Mouse (Mus musculus): ENCODE measurements around the gene Lmln. TPM values are rescaled to one million over a fixed set of nuclear protein-coding genes. Genes with fewer than 3 reads are reported as not detected.

Gene Lmln
- polyA plus RNA-seq, 1 experiment from 2014 or later: 4.0 TPM

GRCm38 (mm10) chr16:33024456-33025104, 37.7 kb upstream of the Lmln start:
- no peak overlapping the region for H3K27ac ChIP-seq (ENCODE audit: low read length)

GRCm38 (mm10) chr16:33026357-33026756, 36.0 kb upstream of the Lmln start:
- no peak overlapping the region for H3K9ac ChIP-seq (ENCODE audit: low read length)
- H3K27ac ChIP-seq (ENCODE audit: low read length): no peak overlapping the region
- H3K36me3 ChIP-seq (ENCODE audit: control insufficient read depth, insufficient read depth, low read length): no peaks in the 10 kb centered on the region
- no peaks in the 10 kb centered on the region for H3K4me1 ChIP-seq (replicated peaks; ENCODE audit: control insufficient read depth, insufficient read depth, low read length)
- H3K4me3 ChIP-seq (ENCODE audit: low read length): no peak overlapping the region
- no peak for ATAC-seq (ENCODE audit: low read depth)
- no peak overlapping the region for H3K4me2 ChIP-seq (ENCODE audit: low read depth, low read length)
- no peaks in the 10 kb centered on the region for H3K9me3 ChIP-seq (ENCODE audit: control insufficient read depth, low read length)
- H3K27me3 ChIP-seq (ENCODE audit: control insufficient read depth, insufficient read depth, low read depth, low read length): no peaks in the 10 kb centered on the region
- 76% methylated on average over 7 of the region's 7 CpGs for WGBS

More at GRCm38 (mm10) chr16:33024456-33025104, 37.7 kb upstream of the Lmln start:
- Histone ChIP-seq H3K4me1 (replicated peaks; ENCODE audit: control insufficient read depth, insufficient read depth, low read length) (0 out of 2 replicates have a peak, but pooled peaks cover 3% of the 10 kb centered on the region), H3K27me3 (ENCODE audit: control insufficient read depth, insufficient read depth, low read depth, low read length) (no peaks in the 10 kb centered on the region), H3K4me3 (ENCODE audit: low read length) (no peak overlapping the region), H3K9ac (ENCODE audit: low read length) (no peak overlapping the region), H3K9me3 (ENCODE audit: control insufficient read depth, low read length) (no peaks in the 10 kb centered on the region), H3K4me2 (ENCODE audit: low read depth, low read length) (no peak overlapping the region), H3K36me3 (ENCODE audit: control insufficient read depth, insufficient read depth, low read length) (no peaks in the 10 kb centered on the region)
- WGBS: 53% methylated on average over 8 of the region's 8 CpGs
- peak; percentile 68 for ATAC-seq (ENCODE audit: low read depth)

- Histone ChIP-seq H3K4me2 (ENCODE audit: low read depth, low read length) (no peak overlapping the region), H3K36me3 (ENCODE audit: control insufficient read depth, insufficient read depth, low read length) (no peaks in the 10 kb centered on the region), H3K9ac (ENCODE audit: low read length) (no peak overlapping the region), H3K9me3 (ENCODE audit: control insufficient read depth, low read length) (no peaks in the 10 kb centered on the region), H3K27me3 (ENCODE audit: control insufficient read depth, insufficient read depth, low read depth, low read length) (no peaks in the 10 kb centered on the region), H3K4me1 (replicated peaks; ENCODE audit: control insufficient read depth, insufficient read depth, low read length) (0 out of 2 replicates have a peak, but pooled peaks cover 2% of the 10 kb centered on the region), H3K4me3 (ENCODE audit: low read length) (no peak overlapping the region), H3K27ac (ENCODE audit: low read length) (no peak overlapping the region)
- 38% methylated on average over 4 of the region's 4 CpGs for WGBS
- peak; percentile 70; the same call in 1 of the 2 replicates for ATAC-seq (ENCODE audit: low read depth)
These were observed 26.3 kb upstream of the Lmln start for GRCm38 (mm10) chr16:33036006-33036405.

- H3K9me3 ChIP-seq (ENCODE audit: control insufficient read depth, low read length): no peaks in the 10 kb centered on the region
- H3K36me3 ChIP-seq (ENCODE audit: control insufficient read depth, insufficient read depth, low read length): no peaks in the 10 kb centered on the region
- WGBS: 67% methylated on average over 1 of the region's 1 CpGs
- H3K4me1 ChIP-seq (replicated peaks; ENCODE audit: control insufficient read depth, insufficient read depth, low read length): 0 out of 2 replicates have a peak, but pooled peaks cover 2% of the 10 kb centered on the region
- no peak overlapping the region for H3K9ac ChIP-seq (ENCODE audit: low read length)
- no peak for ATAC-seq (ENCODE audit: low read depth)
- no peak overlapping the region for H3K4me2 ChIP-seq (ENCODE audit: low read depth, low read length)
- no peak overlapping the region for H3K27ac ChIP-seq (ENCODE audit: low read length)
- no peaks in the 10 kb centered on the region for H3K27me3 ChIP-seq (ENCODE audit: control insufficient read depth, insufficient read depth, low read depth, low read length)
- no peak overlapping the region for H3K4me3 ChIP-seq (ENCODE audit: low read length)
These were observed 19.6 kb upstream of the Lmln start for GRCm38 (mm10) chr16:33042682-33043081.

GRCm38 (mm10) chr16:33043268-33043667, 19.1 kb upstream of the Lmln start:
- no peak overlapping the region for H3K4me3 ChIP-seq (ENCODE audit: low read length)
- no peak overlapping the region for H3K4me2 ChIP-seq (ENCODE audit: low read depth, low read length)
- H3K9me3 ChIP-seq (ENCODE audit: control insufficient read depth, low read length): no peaks in the 10 kb centered on the region
- peak; percentile 47; the same call in 1 of the 2 replicates for ATAC-seq (ENCODE audit: low read depth)
- 62% methylated on average over 2 of the region's 2 CpGs for WGBS
- H3K9ac ChIP-seq (ENCODE audit: low read length): no peak overlapping the region
- H3K27me3 ChIP-seq (ENCODE audit: control insufficient read depth, insufficient read depth, low read depth, low read length): no peaks in the 10 kb centered on the region
- no peak overlapping the region for H3K27ac ChIP-seq (ENCODE audit: low read length)
- H3K4me1 ChIP-seq (replicated peaks; ENCODE audit: control insufficient read depth, insufficient read depth, low read length): 0 out of 2 replicates have a peak, but pooled peaks cover 2% of the 10 kb centered on the region
- H3K36me3 ChIP-seq (ENCODE audit: control insufficient read depth, insufficient read depth, low read length): no peaks in the 10 kb centered on the region

- no peak for ATAC-seq (ENCODE audit: low read depth)
- Histone ChIP-seq H3K9ac (ENCODE audit: low read length) (no peak overlapping the region), H3K4me1 (replicated peaks; ENCODE audit: control insufficient read depth, insufficient read depth, low read length) (no peaks in the 10 kb centered on the region), H3K36me3 (ENCODE audit: control insufficient read depth, insufficient read depth, low read length) (no peaks in the 10 kb centered on the region), H3K4me2 (ENCODE audit: low read depth, low read length) (no peak overlapping the region), H3K27ac (ENCODE audit: low read length) (no peak overlapping the region), H3K4me3 (ENCODE audit: low read length) (no peak overlapping the region), H3K9me3 (ENCODE audit: control insufficient read depth, low read length) (no peaks in the 10 kb centered on the region), H3K27me3 (ENCODE audit: control insufficient read depth, insufficient read depth, low read depth, low read length) (no peaks in the 10 kb centered on the region)
- WGBS: 90% methylated on average over 1 of the region's 1 CpGs
These were observed 14.3 kb upstream of the Lmln start for GRCm38 (mm10) chr16:33048004-33048403.

- Histone ChIP-seq H3K27ac (ENCODE audit: low read length) (no peak overlapping the region), H3K4me1 (replicated peaks; ENCODE audit: control insufficient read depth, insufficient read depth, low read length) (no peaks in the 10 kb centered on the region), H3K9me3 (ENCODE audit: control insufficient read depth, low read length) (no peaks in the 10 kb centered on the region), H3K27me3 (ENCODE audit: control insufficient read depth, insufficient read depth, low read depth, low read length) (no peaks in the 10 kb centered on the region), H3K4me3 (ENCODE audit: low read length) (no peak overlapping the region), H3K9ac (ENCODE audit: low read length) (no peak overlapping the region), H3K36me3 (ENCODE audit: control insufficient read depth, insufficient read depth, low read length) (no peaks in the 10 kb centered on the region), H3K4me2 (ENCODE audit: low read depth, low read length) (no peak overlapping the region)
- ATAC-seq (ENCODE audit: low read depth): no peak
- WGBS: 71% methylated on average over 2 of the region's 2 CpGs
These were observed 13.6 kb upstream of the Lmln start for GRCm38 (mm10) chr16:33048686-33049085.

- 89% methylated on average over 16 of the region's 16 CpGs for WGBS
These were observed 12.5 kb upstream of the Lmln start for GRCm38 (mm10) chr16:33049809-33050208.

GRCm38 (mm10) chr16:33053141-33053540, 9.2 kb upstream of the Lmln start:
- no peak overlapping the region for H3K27ac ChIP-seq (ENCODE audit: low read length)
- H3K36me3 ChIP-seq (ENCODE audit: control insufficient read depth, insufficient read depth, low read length): no peaks in the 10 kb centered on the region
- no peaks in the 10 kb centered on the region for H3K9me3 ChIP-seq (ENCODE audit: control insufficient read depth, low read length)
- no peaks in the 10 kb centered on the region for H3K27me3 ChIP-seq (ENCODE audit: control insufficient read depth, insufficient read depth, low read depth, low read length)
- no peak overlapping the region for H3K4me2 ChIP-seq (ENCODE audit: low read depth, low read length)
- ATAC-seq (ENCODE audit: low read depth): no peak
- H3K4me3 ChIP-seq (ENCODE audit: low read length): no peak overlapping the region
- H3K4me1 ChIP-seq (replicated peaks; ENCODE audit: control insufficient read depth, insufficient read depth, low read length): peaks cover 10% of the 10 kb centered on the region
- WGBS: 66% methylated on average over 5 of the region's 5 CpGs
- no peak overlapping the region for H3K9ac ChIP-seq (ENCODE audit: low read length)

More at GRCm38 (mm10) chr16:33049809-33050208, 12.5 kb upstream of the Lmln start:
- H3K27me3 ChIP-seq (ENCODE audit: control insufficient read depth, insufficient read depth, low read depth, low read length): no peaks in the 10 kb centered on the region
- H3K4me3 ChIP-seq (ENCODE audit: low read length): no peak overlapping the region
- no peak overlapping the region for H3K9ac ChIP-seq (ENCODE audit: low read length)
- no peak overlapping the region for H3K4me2 ChIP-seq (ENCODE audit: low read depth, low read length)
- H3K36me3 ChIP-seq (ENCODE audit: control insufficient read depth, insufficient read depth, low read length): no peaks in the 10 kb centered on the region
- ATAC-seq (ENCODE audit: low read depth): no peak
- H3K27ac ChIP-seq (ENCODE audit: low read length): no peak overlapping the region
- no peaks in the 10 kb centered on the region for H3K4me1 ChIP-seq (replicated peaks; ENCODE audit: control insufficient read depth, insufficient read depth, low read length)
- no peaks in the 10 kb centered on the region for H3K9me3 ChIP-seq (ENCODE audit: control insufficient read depth, low read length)
